Mouse (Mus musculus) midbrain, embryonic 14.5 days (tissue): ENCODE data around the gene 9330161L09Rik. TPM values are rescaled to one million over a fixed set of nuclear protein-coding genes. Genes with fewer than 3 reads are reported as not detected.

Source experiments
- ATAC-seq: fragments of 200-750 bp; cut with Nextera tagmentation; 2 replicates; pipeline ENCODE4 v1.8.0; 2017; ENCODE audit warnings: moderate number of reproducible peaks, moderate library complexity; ENCODE audit not compliant: low FRiP score, low TSS enrichment
- DNase-seq: peaks from one replicate; pipeline ENCODE4 v3.0.0-alpha.2; 2015
- H3K27ac ChIP-seq: fragments of 300-500 bp; sonication (generic); replicated peaks from 2 replicates; pipeline ENCODE4 v1.5.1; 2014; ENCODE audit warnings: mild to moderate bottlenecking, low read depth, low read length, moderate library complexity
- H3K27me3 ChIP-seq: fragments of 300-500 bp; sonication (generic); 2 replicates; pipeline ENCODE4 v1.6.1; 2014; ENCODE audit warnings: low read length, control low read depth, mixed read lengths; ENCODE audit not compliant: control insufficient read depth, insufficient read depth
- H3K36me3 ChIP-seq: fragments of 300-500 bp; sonication (generic); 2 replicates; pipeline ENCODE4 v1.6.1; 2014; ENCODE audit warnings: low read length, control low read depth; ENCODE audit not compliant: control insufficient read depth, insufficient read depth
- H3K4me1 ChIP-seq: fragments of 300-500 bp; sonication (generic); 2 replicates; pipeline ENCODE4 v1.6.1; 2014; ENCODE audit warnings: mild to moderate bottlenecking, antibody characterized with exemption, low read length, control low read depth; ENCODE audit not compliant: control insufficient read depth, insufficient read depth
- H3K4me2 ChIP-seq: fragments of 300-500 bp; sonication (generic); 2 replicates; pipeline ENCODE4 v1.6.1; 2014; ENCODE audit warnings: mild to moderate bottlenecking, low read length, moderate library complexity
- H3K4me3 ChIP-seq: fragments of 300-500 bp; sonication (generic); replicated peaks from 2 replicates; pipeline ENCODE4 v1.5.1; 2014; ENCODE audit warnings: low read depth, low read length
- H3K9ac ChIP-seq: fragments of 300-500 bp; sonication (generic); replicated peaks from 2 replicates; pipeline ENCODE4 v1.6.1; 2014; ENCODE audit warnings: mild to moderate bottlenecking, low read length, moderate library complexity
- H3K9me3 ChIP-seq: fragments of 300-500 bp; sonication (generic); 2 replicates; pipeline ENCODE4 v1.6.1; 2016; ENCODE audit warnings: low read length, control low read depth, mixed read lengths; ENCODE audit not compliant: control insufficient read depth
- WGBS: fragments of 180-500 bp; shearing (Covaris S2); extraction: QIAGEN DNeasy Blood & Tissue Kit; methylation state at CpG from one replicate; pipeline ENCODE4 v1.1.7; 2014; 5-methylcytosine and 5-hydroxymethylcytosine counted together
- polyA plus RNA-seq: library from polyadenylated mRNA; unstranded; fragments of >200 nt; fragmentation: Nextera tagmentation; extraction: Ambion mirVana; gene quantifications from 2 replicates; pipeline ENCODE4 v1.2.1, GENCODE M21; 2014

Gene 9330161L09Rik
- polyA plus RNA-seq, 1 experiment from 2014 or later, result 2.2 TPM

DNA sequence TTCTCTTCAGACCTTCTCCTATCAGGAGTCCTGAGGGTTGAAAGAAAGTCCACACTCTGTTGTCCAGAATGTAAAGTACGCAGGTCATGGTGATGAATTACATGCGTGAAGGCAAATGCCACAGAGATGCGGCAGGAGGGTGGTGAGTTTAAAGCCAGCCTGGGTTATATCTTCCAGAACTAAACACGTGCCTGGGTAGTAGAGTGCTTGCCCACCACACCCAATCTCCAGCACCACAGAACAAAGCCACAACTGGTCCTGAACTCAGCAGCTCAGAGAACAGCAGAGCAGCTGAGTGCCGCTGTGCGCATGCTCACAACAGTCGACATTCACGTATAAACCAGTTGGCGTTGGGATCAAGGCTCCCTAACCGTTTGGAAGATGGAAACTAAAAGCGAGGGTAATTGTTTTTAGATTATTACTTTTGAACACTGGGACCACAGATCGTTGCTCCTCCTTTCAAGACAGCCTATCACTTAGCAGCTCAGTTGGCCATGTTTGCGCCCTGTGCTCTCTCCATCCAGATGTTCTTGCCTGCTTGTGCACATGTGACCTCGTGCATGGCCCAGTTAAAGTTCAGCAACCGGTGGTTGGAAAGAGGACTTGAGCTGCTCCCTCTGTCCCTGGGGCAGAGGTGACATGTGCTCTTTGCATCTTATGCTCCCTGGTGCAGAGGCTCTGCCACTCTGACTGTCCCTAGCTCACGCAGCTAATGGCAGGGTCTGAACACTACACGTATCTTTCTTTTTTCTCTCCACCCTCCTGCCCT lies 45.9 kb downstream of the 9330161L09Rik start:
- Histone ChIP-seq H3K27me3 (no peaks in the 10 kb centered on the region), H3K4me3 (no peak overlapping the region), H3K4me1 (no peaks in the 10 kb centered on the region), H3K27ac (no peak overlapping the region), H3K9me3 (no peaks in the 10 kb centered on the region), H3K36me3 (no peaks in the 10 kb centered on the region), H3K4me2 (no peak overlapping the region), H3K9ac (no peak overlapping the region)
- WGBS, result 92% methylated on average over 17 of the region's 17 CpGs
- ATAC-seq (no peak), DNase-seq (no peak)

DNA sequence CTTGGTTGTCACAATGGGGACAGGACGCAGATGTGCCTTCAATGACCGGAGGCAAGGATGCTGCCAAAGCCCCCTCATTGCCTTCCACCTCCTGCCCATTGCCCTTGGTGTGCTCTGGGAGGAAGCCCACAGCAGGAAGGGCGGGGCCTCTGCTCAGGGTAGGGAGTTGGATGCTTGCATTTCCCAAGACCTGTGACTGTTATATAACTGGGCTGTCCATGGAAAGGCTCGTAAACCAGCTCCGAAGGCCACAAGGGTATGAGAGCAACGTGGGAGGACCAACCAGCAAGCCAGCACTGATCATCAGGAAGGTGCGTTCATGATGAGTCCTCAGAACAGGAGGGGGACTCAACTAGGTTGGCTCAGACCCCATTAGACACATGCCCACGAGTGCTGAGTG lies 46.8 kb downstream of the 9330161L09Rik start:
- WGBS, result 88% methylated on average over 8 of the region's 8 CpGs
- H3K4me3 ChIP-seq, result no peak overlapping the region

DNA sequence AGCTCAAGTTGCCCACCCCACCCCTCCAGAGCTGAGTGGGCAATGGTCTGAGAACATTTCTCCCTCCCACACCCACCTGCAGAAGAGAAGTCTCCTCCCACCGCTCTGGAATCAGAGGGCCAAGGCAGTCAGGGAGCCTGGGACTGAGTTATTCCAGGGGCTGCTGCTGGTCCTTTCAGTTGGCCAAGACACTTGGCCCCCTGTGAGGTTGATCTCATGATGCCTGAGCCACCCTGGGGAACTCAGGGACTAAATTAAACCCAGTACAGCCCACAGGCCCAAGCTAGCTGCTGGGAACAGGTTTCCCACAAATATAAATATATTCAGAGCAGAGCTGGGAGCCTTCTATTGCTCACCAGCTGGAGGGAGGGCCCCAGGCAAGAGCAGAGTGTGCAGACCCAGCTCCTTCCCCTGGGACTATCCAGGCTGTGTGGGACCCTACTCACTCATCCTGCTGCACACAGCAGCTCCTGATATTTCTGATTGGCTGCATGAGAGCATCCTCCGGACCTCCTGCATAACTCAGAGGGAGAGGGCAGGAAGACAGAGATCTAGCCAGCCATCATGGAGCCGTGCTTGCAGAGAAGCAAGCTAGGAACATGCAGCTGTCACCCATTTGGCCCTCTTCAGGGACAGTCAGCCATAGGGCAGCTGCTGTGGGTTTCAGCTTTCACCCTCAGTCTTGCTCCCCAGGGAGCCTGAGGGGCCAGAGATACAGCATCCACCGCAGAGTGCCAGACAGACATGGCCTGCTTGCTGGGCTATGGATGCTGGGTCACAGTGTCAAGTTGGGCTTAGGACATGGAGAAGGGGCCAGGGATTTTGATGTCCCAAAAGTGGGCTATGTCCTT lies 48.4 kb downstream of the 9330161L09Rik start:
- Histone ChIP-seq H3K27me3 (no peaks in the 10 kb centered on the region), H3K27ac (no peak overlapping the region), H3K4me1 (no peaks in the 10 kb centered on the region), H3K4me3 (no peak overlapping the region), H3K9ac (no peak overlapping the region), H3K4me2 (no peak overlapping the region), H3K36me3 (no peaks in the 10 kb centered on the region), H3K9me3 (no peaks in the 10 kb centered on the region)
- WGBS, result 82% methylated on average over 4 of the region's 4 CpGs
- ATAC-seq, result no peak
- no peak for DNase-seq

More for the DNA sequence above, 46.8 kb downstream of the 9330161L09Rik start:
- ATAC-seq, result no peak
- Histone ChIP-seq H3K36me3 (no peaks in the 10 kb centered on the region), H3K4me1 (no peaks in the 10 kb centered on the region), H3K27ac (no peak overlapping the region), H3K9me3 (no peaks in the 10 kb centered on the region), H3K4me2 (no peak overlapping the region), H3K27me3 (no peaks in the 10 kb centered on the region), H3K9ac (no peak overlapping the region)
- no peak for DNase-seq

- H3K4me3 ChIP-seq, result no peak overlapping the region
- no peaks in the 10 kb centered on the region for H3K27me3 ChIP-seq
- DNase-seq, result no peak
- 79% methylated on average over 8 of the region's 8 CpGs for WGBS
- H3K36me3 ChIP-seq, result no peaks in the 10 kb centered on the region
- no peak overlapping the region for H3K4me2 ChIP-seq
- H3K9ac ChIP-seq, result no peak overlapping the region
- H3K9me3 ChIP-seq, result no peaks in the 10 kb centered on the region
- ATAC-seq, result no peak
- H3K4me1 ChIP-seq, result no peaks in the 10 kb centered on the region
- no peak overlapping the region for H3K27ac ChIP-seq
Observed at GRCm38 (mm10) chr12:103358216-103358615, 49.4 kb downstream of the 9330161L09Rik start.

Other genes starting within 250 kb of the 9330161L09Rik start
- gene Prima1, start 165.7 kb downstream of the 9330161L09Rik start, polyA plus RNA-seq, result 1.1 and 1.2 TPM in 2 replicates
- gene Fam181a, start 96.8 kb downstream of the 9330161L09Rik start, polyA plus RNA-seq, result 8.9 and 15.9 TPM in 2 replicates
- 0.39 and 0.46 TPM in 2 replicates for gene Asb2, start 51.8 kb downstream of the 9330161L09Rik start, polyA plus RNA-seq
- gene Otub2, start 19.1 kb downstream of the 9330161L09Rik start, polyA plus RNA-seq, result 22.9 and 26.3 TPM in 2 replicates
- gene Ddx24, start 18.0 kb upstream of the 9330161L09Rik start, polyA plus RNA-seq, result 112 and 140 TPM in 2 replicates
- 5.8 and 9.4 TPM in 2 replicates for gene Ifi27, start 26.4 kb upstream of the 9330161L09Rik start, polyA plus RNA-seq
- 12.8 TPM in 1 of 2 replicates, not detected in the other for gene Ifi27l2a, start 35.9 kb upstream of the 9330161L09Rik start, polyA plus RNA-seq
- gene Ifi27l2b, start 49.4 kb upstream of the 9330161L09Rik start, polyA plus RNA-seq, result not detected in 2 replicates
- 3.3 and 3.9 TPM in 2 replicates for gene Ppp4r4, start 124.5 kb upstream of the 9330161L09Rik start, polyA plus RNA-seq
- 0.09 TPM in 1 of 2 replicates, not detected in the other for gene Serpina10, start 223.6 kb upstream of the 9330161L09Rik start, polyA plus RNA-seq
- gene Serpina6, start 249.4 kb upstream of the 9330161L09Rik start, polyA plus RNA-seq, result not detected in 2 replicates